Mouse (Mus musculus): Measurements from ENCODE around the gene Trim71.

Gene Trim71

DNA sequence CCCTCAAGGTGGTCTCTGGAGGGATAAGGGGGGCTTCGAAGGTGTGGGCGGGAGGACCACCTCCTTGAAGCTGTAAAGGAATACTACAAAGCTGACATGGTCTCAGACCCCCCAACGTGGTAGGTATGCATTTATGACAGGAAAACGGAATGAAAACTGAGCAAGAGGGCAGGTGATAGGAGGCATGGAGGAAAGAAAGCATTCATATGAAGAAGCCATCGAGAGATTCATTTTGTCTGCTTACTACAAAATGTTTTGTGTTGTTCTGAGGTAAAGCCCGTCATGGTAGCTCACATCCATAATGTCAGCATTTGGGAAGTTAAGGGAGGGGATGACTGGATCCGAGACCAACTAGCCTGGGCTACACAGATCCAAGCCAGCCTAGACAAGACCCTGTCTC is 4.0 kb downstream of the Trim71 start:
- no peak for DNase-seq (ENCODE audit: extremely low spot score, low spot score)

DNA sequence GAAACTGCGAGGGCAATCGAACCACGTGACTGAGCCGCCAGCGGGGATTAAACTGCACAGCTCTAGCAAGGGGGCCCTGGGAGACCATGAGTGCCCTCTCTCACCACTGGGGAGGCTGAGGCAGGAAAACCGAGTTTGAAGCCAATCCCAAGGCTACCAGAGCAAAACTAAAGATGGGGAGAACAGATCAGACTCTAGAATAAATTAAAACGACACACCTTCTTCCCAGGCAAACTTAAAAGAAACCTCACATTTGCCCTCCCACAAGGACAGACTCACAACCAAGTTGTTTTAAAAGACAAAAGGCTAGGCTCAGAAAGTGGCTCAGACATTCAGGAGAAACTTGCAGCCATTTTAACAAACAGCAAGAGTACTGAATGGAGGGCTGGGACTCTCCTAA is 7.1 kb downstream of the Trim71 start:
- DNase-seq (ENCODE audit: extremely low spot score, low spot score): no peak

DNA sequence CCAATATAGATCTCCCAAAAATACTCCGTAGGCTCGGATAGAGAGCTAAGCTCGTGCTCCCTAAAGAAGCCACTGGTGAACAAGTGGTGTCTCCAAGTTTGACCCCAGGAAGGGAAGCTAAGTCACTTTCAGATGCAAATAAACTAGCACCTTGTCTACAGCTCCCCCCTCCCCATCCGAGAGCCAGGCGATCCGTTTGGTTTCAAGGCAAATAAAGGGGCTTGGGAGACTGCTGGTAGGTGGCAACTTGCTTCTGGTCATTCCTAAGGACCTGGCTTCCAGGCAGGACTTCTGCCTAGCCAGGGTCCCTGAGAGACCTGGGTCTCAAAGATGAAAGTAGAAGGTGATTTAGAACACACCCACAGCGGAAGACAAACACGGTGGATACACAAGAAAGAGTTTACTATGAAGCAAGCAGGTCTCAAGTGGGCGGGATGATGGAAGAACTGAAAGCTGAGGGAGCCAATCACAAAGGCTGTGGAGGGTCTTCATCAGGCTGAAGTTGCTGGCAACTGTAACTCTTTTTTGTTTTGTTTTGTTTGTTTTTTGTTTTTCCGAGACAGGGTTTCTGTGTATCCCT is 7.8 kb downstream of the Trim71 start:
- DNase-seq (ENCODE audit: extremely low spot score, low spot score): no peak

DNA sequence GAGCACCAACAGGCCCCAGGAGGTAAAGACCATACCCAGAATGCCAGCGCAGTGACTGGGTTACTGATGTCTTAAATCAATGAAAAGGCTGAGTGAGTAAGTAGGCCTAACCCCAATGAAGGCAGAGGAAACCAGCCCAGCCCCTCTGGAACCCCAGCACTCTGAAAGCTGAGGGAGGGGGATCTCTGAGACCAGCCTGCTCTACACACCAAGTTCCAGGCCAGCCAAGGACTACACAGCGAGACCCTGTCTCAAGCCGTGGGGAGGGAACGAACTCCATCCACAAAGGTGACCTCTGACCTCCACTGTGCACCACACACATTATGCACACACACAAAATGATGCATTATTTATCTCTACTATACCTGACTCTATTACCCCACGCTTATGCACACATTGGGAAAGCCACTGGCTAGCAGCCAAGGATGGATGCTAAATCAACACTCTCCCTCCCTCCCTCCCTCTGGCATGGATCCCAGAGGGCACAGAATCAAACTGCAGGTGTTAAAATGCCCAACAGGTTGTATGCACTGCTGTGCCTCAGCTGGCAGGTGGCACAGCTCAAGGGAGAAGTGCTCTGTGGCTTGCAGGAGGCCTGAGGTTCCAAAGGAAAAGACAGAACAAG is 9.7 kb downstream of the Trim71 start:
- DNase-seq (ENCODE audit: extremely low spot score, low spot score): no peak

DNA sequence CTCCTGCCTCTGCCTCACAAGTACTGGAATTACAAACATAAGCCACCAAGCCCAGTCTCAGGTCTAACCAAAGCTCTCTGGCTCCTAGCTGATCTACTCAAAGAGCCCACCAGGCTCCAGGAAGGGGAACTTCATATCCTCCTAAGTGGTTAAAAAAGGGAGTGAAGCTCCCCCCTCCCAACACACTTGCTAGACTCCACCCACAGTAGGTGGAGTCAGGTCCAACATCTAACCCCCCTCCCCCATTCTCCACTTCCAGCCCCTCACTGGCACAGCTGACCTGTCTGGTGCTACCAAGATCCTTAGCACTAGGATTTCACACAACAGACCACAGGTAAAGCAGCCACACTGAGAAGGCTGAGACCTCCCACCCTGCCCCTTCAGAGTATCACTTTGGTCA is 10.3 kb downstream of the Trim71 start:
- no peak for DNase-seq (ENCODE audit: extremely low spot score, low spot score)

DNA sequence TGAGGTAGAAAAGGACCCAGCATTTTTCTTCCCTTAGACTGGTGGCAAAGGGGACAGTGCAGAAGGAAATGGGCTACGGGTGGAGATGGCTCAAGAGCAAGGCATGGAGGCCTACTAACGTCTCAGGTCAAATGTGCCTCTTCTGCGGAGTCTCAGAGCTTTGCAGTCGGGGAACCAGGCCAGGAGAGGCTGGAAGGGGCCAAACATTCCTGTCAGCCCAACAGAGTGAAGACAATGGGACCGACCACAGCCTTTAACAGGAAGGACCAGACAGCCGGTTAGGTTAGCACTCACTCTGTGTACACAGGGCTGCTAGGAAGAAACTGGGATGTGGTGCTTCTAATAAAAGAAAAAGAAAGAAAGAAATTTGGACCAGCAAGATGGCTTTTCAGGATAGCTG is 14.1 kb downstream of the Trim71 start:
- no peak for DNase-seq (ENCODE audit: extremely low spot score, low spot score)

DNA sequence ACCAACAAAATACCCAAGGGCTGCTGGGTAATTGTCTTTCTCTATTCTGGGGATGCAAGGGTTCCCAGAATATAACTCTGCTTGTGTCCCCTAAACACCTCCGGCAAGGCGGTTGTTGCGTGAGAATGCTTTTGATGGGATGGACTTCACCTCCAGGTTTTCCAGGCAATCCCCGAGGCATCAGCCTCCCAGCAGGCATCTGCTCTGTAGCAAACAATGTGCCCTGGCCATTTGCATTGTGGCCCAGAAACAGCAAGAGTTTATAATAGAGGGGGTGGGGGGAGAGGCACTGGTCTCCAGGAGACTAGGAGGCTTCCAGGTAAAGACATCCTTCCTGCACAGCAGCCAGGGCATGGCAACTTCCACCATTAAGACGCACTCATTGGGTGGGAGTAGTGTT is 15.1 kb downstream of the Trim71 start:
- DNase-seq (ENCODE audit: extremely low spot score, low spot score): no peak

DNA sequence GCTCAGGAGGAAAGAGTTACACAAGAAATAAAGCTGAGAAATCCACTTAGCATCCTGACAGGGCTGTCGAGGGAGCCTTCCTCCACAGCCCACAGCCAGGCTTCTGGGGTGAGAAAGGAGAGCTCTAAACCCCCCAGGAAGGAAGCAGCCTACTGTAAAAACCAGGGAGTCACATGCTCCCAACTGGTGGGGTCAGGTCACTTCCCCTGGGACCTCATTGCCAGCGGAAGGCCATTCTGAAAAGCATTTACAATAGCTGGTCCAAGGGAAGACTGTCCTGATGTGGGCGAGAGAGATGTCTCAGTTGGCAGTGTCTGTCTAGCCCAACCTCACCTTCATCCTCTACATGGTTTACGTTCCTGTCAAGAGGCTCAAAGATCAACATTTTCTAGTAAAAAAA is 15.7 kb downstream of the Trim71 start:
- DNase-seq (ENCODE audit: extremely low spot score, low spot score): no peak

DNA sequence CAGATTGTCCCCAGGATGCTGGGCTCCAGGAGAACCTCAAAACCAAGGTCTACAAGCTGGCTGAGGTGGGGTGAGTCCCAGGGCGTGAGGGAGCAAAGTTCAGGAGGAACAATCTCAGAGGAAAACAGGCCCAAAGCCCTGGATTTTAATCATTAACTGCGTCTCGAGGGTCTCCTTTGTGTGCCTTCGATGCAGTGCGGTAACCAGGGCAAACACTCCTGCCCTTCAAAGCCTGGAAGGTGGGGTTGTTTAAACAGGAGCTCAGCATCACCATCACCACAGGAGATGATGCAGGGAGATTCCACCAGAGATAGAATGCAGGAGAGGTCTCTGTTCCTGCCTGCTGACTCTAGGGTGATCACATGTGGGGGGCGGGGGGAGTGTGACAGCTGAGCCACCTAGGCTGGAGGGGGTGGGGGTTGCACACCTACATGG is 16.5 kb downstream of the Trim71 start:
- no peak for DNase-seq (ENCODE audit: extremely low spot score, low spot score)

DNA sequence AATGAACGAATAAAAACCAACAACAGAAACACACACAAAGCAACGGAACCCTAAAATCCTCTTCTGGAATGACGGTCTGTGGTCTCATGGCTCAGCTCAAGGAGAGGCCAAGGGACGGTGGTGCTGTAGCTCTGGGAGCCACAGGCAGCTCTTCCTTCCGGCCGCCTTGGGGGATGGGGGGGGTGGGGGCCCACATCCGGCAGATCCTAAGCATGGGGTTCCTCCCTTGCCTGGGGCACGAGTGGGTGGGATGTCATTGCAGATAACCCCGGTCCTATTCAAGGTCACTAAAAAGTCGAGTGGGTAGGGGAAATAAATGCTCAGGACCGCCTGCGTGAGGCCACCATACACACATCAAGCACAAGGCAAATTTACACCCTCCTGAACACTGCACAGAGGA is 17.4 kb downstream of the Trim71 start:
- DNase-seq (ENCODE audit: extremely low spot score, low spot score): no peak

DNA sequence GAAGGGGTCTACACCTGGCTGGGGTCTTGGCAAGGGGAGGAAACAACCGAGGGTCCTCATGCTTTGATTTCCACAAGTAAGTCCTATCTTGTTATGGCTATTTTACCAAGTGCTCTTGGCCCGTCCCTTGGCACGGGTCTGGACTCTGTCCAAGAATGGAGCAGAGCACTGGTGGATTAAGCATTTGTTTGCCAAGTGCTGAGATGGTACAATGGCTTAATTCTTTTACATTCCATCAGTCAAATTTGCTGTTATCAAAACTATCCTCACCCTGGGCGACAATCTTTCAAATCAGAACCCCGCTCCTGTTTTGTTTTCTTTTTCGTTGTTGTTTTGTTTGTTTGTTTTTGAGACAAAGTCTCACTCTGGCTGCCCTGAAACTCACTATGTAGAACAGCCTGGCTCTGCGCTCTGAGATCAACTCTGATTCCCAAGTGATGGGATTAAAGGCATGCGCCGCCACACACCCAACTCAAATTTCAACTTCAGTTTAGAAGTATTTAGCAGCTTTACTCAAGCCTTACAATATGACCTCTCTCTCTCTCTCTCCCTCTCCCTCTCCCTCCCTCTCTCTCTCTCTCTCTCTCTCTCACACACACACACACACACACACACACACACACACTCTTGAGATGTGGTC is 19.3 kb downstream of the Trim71 start:
- no peak for DNase-seq (ENCODE audit: extremely low spot score, low spot score)

DNA sequence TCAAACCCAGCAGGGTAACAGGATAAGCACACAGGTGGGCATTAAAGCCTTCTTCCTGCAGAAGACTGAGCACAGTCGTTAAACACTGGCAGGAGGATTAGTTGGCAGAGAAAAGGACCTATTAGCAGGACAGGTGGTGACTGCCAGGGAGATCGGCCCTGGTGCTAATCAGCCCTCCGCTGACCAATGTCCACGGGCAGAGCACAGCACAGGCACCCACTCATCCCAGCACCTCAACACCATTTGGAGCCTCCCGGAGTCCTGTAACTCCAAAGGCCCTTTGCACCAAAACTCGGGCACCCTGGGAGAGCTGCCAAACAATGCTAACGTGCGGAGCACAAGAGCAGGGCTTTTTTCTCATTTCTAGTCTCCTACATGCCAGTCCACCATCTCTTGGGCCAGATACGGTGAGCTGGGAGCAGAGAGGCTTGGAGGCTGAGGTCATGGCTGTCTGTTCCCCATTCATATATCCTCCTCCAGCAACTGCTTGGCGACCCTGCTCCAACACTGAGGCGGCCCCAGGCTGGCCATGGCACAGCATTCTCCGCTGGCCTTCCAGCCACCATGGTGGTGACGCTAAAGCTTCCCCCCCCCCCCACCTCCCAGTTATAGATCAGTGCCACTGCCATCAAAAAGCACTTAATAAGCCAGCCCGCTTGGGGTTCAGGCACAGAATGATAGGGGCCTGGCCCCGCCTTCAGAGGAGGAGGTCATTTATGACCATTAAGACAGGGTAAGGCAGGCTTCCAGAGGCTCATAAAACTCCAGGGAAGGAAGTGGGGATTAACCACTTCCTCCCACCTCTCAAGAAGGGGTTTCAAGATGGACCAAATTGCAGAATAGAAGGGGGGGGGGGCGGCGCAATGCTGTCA is 20.1 kb downstream of the Trim71 start:
- no peak for DNase-seq (ENCODE audit: extremely low spot score, low spot score)

DNA sequence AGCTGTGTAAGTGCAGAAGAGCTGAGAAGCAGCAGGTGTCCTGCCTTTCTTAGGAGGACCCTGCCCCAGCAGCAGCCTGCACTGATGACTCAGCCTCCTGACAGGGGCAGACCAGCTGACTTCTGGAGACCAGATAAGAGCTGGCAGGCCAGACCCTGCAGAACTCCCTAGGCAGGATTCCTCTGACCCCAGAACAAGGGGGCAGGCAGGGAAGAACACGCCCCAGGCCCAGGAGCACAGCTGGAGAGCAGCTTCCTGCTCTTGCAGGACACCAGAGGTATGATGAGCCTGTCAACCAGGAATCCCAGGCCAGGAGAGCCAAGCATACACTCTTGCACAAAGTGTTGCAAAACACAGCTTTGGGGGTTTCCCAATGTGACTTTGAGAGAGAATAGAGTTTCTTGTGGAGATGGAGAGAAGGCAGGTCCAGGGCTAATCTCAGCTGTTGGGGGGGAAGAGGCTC is 22.9 kb downstream of the Trim71 start:
- DNase-seq (ENCODE audit: extremely low spot score, low spot score): no peak

DNA sequence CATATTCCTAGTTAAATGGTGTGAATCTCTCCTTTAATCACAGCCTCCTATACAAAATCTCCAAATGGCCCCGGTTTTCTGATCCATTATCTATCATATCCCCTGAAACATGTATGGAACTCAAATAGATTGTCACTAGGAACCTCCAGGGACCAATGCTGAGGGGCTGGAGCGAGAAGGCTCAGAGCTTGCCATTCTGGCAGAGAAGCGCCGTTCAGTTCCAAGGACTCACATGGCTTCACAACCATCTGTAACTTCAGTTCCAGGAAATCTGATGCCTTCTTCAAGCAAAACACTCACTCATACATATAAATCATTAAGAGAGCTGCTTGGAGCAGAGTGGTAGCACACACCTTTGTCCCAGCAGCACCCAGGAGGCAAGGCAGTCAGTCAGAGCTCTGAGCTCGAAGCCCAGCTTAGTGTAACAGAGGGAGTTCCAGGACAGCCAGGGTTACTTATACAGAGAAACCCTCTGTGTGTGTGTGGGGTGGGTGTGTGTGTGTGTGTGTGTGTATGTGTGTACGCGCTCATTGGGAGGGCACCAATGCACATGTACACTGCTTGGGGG is 25.1 kb downstream of the Trim71 start:
- DNase-seq (ENCODE audit: extremely low spot score, low spot score): no peak

DNA sequence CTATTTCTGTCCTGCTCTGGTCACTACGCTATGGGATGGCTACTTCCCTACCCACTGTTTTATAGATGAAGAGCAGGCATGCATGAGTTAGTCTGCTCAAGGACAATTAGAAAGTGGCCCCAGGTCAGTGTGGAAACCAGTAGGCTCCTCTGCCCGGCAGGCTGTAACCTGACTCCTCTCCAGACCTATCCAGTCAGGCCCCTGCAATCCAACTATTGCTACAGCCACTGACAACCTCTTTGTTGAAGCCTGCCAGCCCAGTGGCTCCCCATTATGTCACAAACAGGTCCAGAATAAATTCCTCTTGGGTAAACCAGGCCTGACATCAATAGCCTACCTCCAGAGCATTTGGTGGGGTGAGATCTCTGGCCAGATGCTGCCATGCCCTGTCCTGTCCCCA is 27.5 kb downstream of the Trim71 start:
- DNase-seq (ENCODE audit: extremely low spot score, low spot score): no peak

DNA sequence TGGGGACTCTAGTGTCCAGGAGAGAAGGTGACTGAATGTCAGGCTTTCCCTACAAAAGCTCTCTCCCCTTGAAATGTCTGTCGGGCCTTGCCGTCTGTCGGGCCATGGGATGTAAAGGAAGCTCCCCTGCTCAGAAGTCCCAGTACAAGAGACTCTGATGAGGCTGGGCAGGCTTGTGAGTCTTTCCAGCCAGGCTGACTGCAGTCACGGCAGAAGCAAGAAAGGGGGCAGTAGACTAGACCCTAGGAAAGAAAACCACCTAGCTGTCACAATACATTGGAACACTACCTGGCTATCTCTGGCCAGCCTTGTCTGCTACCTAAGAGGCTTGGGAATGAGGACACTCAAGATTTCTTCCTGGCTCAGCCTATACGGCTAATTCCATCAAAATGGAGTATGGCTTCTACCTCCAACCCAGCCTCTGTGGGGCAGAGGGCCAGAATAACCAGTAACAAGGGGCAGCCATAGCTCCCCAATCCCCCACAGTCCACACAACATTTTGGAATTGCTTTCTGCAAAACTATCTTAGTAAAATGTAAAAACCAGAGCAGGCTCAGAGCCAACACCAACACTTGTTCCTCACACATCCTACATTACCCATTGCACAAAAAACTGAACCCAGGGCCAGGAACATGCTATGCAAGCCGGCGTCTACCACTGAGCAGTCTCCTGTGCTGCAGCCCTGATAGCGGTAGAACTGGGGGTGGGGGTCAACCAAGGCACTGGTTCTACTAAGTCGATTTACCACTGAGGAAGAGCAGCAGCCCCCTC is 29.2 kb downstream of the Trim71 start:
- no peak for DNase-seq (ENCODE audit: extremely low spot score, low spot score)

DNA sequence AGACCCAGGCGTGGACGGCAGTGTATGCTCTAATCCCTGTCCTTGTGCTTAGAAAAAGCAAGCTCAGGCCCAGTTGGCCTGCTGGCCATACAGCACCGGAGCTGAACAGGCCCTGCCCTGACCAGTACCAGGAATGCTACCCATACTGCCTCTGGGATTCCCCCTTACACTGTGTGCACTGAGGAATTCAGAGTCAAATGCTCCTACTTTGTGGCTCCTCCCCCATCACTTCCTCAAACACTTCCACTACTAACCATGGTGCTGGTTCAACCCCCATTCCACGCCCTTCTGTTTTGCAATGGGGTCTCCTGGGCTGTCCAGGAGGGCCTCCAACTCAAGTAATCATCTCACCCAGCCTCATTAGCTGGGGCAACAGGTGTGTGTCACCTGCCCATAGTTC is 30.3 kb downstream of the Trim71 start:
- DNase-seq (ENCODE audit: extremely low spot score, low spot score): no peak

DNA sequence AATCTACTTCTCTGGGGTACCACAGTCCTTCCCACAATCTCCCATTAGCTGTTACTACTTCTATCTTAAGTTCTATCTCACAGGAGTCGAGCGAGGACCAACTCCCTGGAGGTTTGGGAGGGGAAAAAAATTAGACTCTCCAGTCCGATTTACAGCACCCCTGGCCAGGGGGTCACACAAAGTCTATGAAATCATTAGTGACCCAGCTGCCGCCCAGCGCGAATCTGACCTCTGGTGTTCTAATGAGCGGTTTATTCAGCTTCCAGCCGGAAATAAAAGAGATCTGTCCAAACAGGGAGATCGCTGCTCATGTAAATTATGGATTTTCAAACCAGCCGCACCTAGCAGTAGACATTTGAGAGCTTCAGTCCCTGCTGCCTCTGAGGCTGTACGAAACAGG is 32.9 kb downstream of the Trim71 start:
- DNase-seq (ENCODE audit: extremely low spot score, low spot score): no peak

DNA sequence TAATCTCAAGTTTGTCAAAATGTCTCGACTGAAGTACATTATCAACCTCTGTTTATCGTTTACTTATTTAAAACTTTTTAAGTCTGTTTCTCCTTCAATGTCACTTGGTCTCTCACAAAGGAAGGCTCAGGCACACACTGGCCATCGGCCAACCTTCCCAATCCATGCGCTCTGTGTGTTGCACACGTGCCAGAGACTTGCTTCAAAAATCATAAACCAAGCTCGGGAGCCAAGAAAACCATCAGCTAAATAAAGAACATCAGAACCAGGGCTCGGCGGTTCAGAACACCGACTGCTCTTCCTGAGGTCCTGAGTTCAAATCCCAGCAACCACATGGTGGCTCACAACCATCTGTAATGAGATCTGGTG is 35.5 kb downstream of the Trim71 start:
- no peak for DNase-seq (ENCODE audit: extremely low spot score, low spot score)

DNA sequence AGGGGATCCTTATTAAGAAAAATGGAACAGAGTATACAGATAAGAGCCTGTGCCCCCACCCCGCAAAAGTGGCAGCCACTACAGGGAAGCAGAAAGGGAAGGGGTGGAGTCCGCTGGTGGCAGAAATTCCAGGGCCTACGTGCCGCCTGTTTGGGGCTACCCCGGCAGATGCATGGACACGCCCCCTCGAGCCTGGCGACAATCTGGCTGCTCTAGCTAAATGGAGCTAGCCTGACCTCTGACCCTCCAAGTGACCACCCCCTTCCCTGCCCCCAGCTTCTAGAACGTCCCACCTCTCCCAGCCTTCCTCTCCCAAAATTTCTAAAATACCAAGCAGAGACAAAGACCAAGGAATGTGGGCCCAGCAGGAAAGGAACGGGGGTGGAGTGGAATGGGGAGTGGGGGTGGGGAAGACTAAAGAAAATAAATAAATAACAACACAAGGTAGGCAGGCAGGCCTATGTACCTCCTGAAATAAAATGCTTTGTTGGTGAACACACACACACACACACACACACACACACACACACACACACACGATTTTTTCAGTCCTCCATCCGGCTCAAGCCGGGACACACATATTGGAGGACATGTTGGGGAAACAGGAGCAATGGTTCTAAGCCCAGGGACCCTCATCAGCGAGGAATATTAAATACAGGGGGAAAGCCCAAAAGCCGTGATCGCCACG is 36.0 kb downstream of the Trim71 start:
- DNase-seq (ENCODE audit: extremely low spot score, low spot score): peak; percentile 80

All from neural tube, embryonic 10.5 days (tissue).